Mouse (Mus musculus) adrenal gland, adult 18-20 months (tissue): ENCODE data around the gene Rnd1. TPM values are rescaled to one million over a fixed set of nuclear protein-coding genes. Genes with fewer than 3 reads are reported as not detected.

Experiments
- DNase-seq, 2 experiments: peaks; one replicate each; pipeline ENCODE4 v3.0.0; 2021 to 2022; ENCODE audit warnings: low spot score in 2 of 2
- total RNA-seq, 2 experiments: library from RNA; stranded (reverse); gene quantifications; 1 replicate in 1 of 2; 2 replicates in 1 of 2; pipeline ENCODE4 v1.2.3; 2021

The Rnd1 gene
- total RNA-seq, 2 experiments from 2014 or later, result 2.0 to 7.6 TPM

- no peak for DNase-seq
Observed at GRCm38 (mm10) chr15:98681633-98682032, 4.4 kb upstream of the Rnd1 start.

GRCm38 (mm10) chr15:98680660-98681059, 3.4 kb upstream of the Rnd1 start:
- DNase-seq, result no peak

- no peak for DNase-seq
Observed at GRCm38 (mm10) chr15:98677977-98678376, 716 bp upstream of the Rnd1 start.

- no peak for DNase-seq
Observed at GRCm38 (mm10) chr15:98676471-98676870, 790 bp downstream of the Rnd1 start.

- DNase-seq, result no peak
Observed at GRCm38 (mm10) chr15:98675634-98676250, 1.5 kb downstream of the Rnd1 start.

GRCm38 (mm10) chr15:98674994-98675545, 2.2 kb downstream of the Rnd1 start:
- DNase-seq, result no peak

GRCm38 (mm10) chr15:98674284-98674993, 2.8 kb downstream of the Rnd1 start:
- no peak for DNase-seq

- no peak for DNase-seq
Observed at GRCm38 (mm10) chr15:98673732-98674131, 3.5 kb downstream of the Rnd1 start.

- DNase-seq, result peak in 1 of 2 experiments; percentile 21
Observed at GRCm38 (mm10) chr15:98672592-98672991, 4.7 kb downstream of the Rnd1 start.

- no peak for DNase-seq
Observed at GRCm38 (mm10) chr15:98664042-98664907, 13.0 kb downstream of the Rnd1 start.

GRCm38 (mm10) chr15:98662567-98663545, 14.4 kb downstream of the Rnd1 start, which contains the start of gene Ddx23:
TSS of gene Ddx23 (minus strand) at chr15:98662894.
- DNase-seq, result peak; percentile 89 to 91

- no peak for DNase-seq
Observed at GRCm38 (mm10) chr15:98662198-98662566, 15.1 kb downstream of the Rnd1 start.

- DNase-seq, result no peak
Observed at GRCm38 (mm10) chr15:98656982-98657751, 20.1 kb downstream of the Rnd1 start.

- no peak for DNase-seq
Observed at GRCm38 (mm10) chr15:98652174-98652573, 25.1 kb downstream of the Rnd1 start.

GRCm38 (mm10) chr15:98651431-98651830, 25.8 kb downstream of the Rnd1 start:
- DNase-seq, result no peak

- no peak for DNase-seq
Observed at GRCm38 (mm10) chr15:98648071-98648470, 29.2 kb downstream of the Rnd1 start.

- DNase-seq, result no peak
Observed at GRCm38 (mm10) chr15:98647308-98647707, 30.0 kb downstream of the Rnd1 start.

- DNase-seq, result no peak
Observed at GRCm38 (mm10) chr15:98646737-98647136, 30.5 kb downstream of the Rnd1 start.
